Mouse (Mus musculus) kidney, adult 2 months (tissue): ENCODE data around the gene Enpp3.

Experiments used
- CTCF ChIP-seq: fragments of 200-500 bp; conservative IDR thresholded peaks from 2 replicates; pipeline ENCODE4 v1.5.1; 2011; ENCODE audit warnings: low read depth, mild to moderate bottlenecking, control low read depth, low read length, moderate library complexity, mixed read lengths; ENCODE audit not compliant: insufficient read depth, insufficient read length
- POLR2A ChIP-seq: fragments of 200-500 bp; IDR thresholded peaks from one replicate; pipeline ENCODE4 v1.6.1; 2011; ENCODE audit warnings: low read depth, low read length, control low read depth

- TF ChIP-seq POLR2A (no peak), CTCF (no peak)
These were observed 88.9 kb downstream of the Enpp3 start for GRCm38 (mm10) chr10:24753536-24754250.
